Mouse (Mus musculus): ENCODE measurements around the gene Clstn1.
A peak's percentile ranks its signal among the peaks of the same experiment; 100 is the strongest.

Clstn1 gene

DNA sequence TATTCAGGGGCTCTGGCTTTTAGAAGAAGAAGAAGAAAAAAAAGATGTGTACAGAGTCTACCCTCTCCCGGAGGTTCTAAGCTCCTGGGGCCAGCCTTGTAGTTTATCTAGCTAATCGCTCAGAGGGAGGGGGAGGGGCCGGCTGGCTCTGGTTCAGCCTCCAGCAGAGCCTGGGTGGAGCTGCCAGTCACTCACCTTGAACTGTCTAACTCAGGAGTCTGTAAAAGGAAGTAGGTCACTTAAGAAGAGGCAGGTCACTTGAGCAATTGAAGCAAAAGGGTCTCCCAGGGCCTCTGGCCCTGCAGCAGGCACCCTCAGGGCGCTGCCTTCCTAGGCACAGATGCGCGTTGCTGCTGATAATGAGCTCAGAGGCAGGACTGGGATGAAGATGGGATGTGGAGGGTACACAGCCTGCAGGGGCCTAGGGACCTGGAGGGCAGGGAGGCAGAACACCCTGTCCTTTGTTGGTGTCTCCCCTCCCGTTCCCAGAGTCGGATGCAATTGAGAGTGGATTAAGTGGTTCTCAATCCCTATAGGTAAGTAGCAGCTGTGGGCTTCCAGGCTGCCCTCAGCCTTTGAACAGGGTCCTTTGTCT is 18.7 kb upstream of the Clstn1 start:
- DNase-seq, result no peak

- no peak for DNase-seq
These were observed 17.6 kb upstream of the Clstn1 start for GRCm38 (mm10) chr4:149568622-149569021.

DNA sequence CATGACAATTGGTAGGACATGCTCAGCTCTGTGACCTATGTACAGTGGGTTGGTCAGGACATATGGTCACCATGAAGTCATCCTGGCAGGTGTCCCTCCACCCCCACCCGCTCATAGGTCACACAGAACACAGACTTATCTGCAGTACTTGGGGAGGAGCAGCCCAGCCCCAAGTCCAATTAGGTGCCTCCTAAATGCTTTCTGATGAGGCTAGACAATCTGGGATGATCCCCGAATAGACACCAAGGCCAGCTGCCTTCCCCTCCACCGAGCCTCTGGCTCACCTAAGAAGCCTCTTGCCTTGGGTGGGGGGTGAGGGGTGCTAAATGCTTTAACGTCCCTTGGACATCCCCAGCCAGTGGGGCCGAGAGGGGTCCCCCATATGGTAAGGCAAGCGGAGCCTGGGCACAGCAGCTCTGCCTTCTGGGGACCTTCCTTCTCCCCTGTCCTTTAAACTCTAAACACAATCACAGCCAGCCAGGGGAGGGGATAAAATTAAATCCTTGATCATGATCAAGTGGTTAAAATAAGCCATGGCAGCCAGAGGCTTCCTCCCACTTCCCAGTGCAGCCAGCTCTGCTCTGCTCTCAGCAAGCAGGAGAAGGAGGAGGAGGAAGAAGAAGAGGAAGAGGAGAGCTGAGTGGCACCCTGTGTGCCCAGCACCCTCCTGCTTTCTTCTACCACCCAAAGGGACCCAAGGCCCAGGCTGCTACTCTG is 16.3 kb upstream of the Clstn1 start:
- peak; percentile 71 for DNase-seq

- no peak for DNase-seq
These were observed 15.8 kb upstream of the Clstn1 start for GRCm38 (mm10) chr4:149570498-149570863.

GRCm38 (mm10) chr4:149571209-149571608 is 15.1 kb upstream of the Clstn1 start:
- DNase-seq, result no peak

DNA sequence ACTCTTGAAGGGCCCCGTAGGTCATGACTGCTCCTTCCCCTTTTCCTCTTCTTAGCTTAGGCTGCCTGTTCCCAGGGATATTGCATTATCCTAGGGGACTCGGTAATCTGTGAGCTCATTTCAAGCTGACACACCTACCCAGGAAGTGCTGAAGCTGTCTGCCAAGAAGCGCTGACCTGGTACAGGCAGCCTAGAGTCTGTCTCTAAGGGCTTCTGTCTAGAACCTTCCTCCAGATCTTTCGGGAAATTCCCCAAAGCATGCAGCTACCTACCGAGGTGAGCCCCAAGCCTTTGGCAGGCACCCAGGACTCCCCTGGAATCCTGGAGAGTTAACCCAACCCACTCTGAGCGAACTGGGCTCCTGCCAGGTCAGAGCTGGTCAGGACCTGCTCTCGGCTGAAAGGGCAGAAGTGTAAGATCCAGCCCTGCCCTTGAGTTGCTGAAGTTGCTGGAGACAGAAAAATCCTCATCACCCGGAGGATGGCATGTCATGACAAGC is 14.6 kb upstream of the Clstn1 start:
- DNase-seq, result no peak

GRCm38 (mm10) chr4:149572446-149572845 is 13.8 kb upstream of the Clstn1 start:
- no peak for DNase-seq

DNA sequence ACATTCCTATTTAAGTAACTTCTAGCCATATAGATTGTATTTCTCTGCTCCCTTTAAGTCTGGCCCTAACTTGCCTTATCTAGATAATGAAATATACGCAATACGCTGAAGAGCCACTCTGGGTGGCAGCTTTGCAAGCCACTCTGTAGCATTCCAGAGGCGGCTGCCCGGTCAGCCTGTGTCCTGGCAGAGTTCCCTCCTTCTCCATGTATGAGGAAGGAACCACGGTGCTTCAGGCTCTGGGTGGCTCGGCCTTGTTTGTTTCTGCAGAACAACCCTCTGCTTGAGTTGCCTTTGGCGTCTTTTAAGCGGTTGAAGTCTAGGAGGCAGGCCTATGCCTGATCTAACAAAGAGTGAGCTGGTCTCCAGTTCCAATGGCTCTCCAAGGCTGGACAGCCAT is 13.4 kb upstream of the Clstn1 start:
- no peak for DNase-seq

DNA sequence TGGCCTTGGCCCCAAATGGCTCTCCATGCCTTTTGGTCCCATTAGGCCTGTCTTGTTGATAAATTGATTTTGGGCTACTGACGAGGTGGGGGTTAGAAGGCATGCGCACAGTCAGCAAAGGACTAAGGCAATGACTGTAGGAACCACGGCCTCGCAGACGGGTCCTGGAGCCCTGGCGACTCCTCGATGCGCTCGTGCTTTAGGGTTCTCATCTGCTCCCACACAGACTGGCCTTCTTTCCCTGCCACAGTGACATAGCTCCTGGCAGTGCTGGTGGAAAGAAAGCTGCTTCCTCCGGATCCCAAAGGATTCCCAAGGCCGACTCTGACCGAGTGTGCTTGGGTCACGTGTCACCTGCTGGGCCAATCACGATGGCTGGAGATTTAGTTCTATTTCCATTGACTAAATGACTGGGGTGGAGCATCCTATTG is 11.9 kb upstream of the Clstn1 start:
- no peak for DNase-seq

- no peak for DNase-seq
These were observed 10.2 kb upstream of the Clstn1 start for GRCm38 (mm10) chr4:149576061-149576460.

- no peak for DNase-seq
These were observed 9.2 kb upstream of the Clstn1 start for GRCm38 (mm10) chr4:149576993-149577548.

DNA sequence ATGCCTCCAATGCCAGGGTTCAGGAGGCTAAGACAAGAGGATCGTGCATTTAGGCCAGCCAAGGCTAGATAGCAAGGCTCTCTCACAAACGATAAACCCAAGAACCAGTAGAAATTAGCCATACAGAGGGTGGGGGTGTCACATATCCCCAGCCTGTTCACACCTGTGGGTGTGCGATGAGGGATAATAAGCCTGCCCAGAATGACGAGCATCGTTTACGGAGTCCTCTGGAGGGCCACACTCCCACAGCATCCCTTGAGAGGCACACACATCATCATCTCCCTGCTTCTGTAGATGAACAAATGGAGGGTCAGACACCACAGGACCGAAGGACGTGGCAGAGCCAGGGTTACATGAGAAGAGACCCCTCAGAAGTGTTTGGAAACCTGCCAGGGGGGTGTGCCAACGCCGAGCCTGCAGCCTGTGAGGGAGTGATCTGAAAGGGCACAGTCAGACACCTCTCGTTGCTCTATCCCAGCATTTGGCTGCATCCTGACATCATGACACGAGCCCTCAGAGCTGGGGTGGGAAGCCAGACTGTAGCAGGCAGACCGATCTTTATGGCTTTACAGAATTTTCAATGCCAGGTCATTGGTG is 8.1 kb upstream of the Clstn1 start:
- DNase-seq, result peak; percentile 53

DNA sequence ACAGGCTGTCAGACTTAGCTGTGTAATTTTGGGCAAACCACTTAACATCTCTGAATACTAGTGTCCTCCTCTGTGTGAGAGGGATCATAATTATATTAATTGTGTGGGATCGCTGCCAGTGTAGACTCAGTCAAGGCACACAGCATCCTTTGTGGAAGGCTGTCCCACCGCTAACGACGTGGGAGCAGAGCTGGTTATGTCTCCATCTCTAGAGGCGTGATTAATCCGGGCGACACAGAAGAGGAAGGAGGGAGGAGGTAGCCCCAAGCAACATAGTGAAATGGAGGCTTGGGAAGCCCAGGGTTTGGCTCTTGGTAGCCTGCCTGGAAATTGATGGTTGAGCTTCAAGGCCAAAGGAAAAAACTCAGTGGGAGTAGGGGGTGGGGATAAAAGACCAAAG is 7.4 kb upstream of the Clstn1 start:
- no peak for DNase-seq

- no peak for DNase-seq
These were observed 1.0 kb upstream of the Clstn1 start for GRCm38 (mm10) chr4:149585236-149585635.

DNA sequence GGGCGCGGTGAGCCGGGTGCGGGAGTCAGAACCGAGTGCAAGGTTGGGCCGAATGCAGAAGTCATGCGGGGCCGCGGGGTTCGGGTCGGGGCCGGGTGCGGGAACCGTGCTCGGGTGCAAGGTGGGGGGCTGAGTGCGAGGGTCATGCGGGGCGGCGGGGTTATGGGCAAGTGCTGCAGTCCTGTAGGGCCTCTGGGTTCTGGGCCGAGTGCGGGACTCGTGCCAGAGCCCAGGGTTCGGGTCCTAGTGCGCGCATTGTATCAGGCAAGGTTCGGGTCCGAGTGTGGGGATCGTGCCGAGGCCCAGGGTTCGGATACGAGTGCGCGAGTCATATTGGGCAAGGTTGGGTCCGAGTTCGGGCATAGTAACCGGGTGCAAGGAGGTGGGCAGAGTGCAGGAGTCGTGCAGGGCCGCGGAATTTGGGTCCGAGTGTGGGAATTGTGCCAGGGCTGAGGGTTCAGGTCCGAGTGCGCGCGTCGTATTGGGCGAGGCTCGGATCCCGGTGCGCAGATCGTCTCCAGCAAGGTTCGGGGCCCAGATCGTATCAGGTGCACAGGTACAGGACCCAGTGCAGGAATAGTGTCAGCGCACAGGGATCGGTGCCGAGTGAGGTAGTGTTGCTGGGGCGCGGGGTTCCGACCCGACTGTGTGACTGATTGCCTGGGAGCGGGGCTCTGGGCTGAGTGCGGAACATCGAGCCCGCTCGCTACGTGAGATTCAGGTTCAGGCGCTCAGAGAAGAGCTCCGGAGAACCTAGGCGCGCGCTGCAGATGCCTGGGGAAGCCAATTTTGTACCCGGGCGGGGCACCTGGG is 721 bp downstream of the Clstn1 start:
- no peak for DNase-seq

- DNase-seq, result peak; percentile 85
These were observed 1.4 kb downstream of the Clstn1 start for GRCm38 (mm10) chr4:149587596-149588168.

DNA sequence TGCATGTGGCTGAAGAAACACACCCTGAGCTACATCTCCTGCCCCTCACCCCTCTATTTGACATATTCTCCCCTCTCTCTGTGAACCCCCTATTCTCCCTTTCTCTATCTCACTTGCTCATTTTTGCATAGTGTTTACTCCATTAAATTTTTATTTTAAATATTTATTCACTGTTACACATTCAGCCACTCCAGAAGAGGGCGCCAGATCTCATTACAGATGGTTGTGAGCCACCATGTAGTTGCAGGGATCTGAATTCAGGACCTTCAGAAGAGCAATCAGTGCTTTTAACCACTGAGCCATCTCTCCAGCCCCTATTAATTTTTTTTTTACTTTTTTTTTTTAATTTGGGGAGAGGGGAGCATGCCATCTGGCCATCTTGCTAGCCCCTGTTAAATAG is 3.9 kb downstream of the Clstn1 start:
- no peak for DNase-seq

DNA sequence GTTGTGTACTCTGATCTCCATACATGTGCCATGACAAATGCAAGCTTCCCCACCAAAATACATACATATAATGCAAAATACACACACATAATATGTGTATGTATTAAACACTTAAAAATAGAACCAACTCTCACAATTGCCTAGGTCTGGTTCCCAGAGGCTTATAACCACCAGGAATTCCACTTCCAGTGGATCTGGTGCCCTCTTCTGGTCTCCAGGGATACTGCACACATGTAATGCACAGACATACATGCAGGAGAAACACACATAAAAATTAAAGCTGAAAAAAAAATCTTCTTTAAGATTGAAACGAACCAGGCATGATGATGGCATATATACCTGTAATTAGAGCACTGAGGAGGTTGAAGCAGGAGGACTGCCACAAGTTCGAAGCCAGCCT is 5.2 kb downstream of the Clstn1 start:
- no peak for DNase-seq

- no peak for DNase-seq
These were observed 8.8 kb downstream of the Clstn1 start for GRCm38 (mm10) chr4:149594913-149595581.

- no peak for DNase-seq
These were observed 11.5 kb downstream of the Clstn1 start for GRCm38 (mm10) chr4:149597641-149598208.

DNA sequence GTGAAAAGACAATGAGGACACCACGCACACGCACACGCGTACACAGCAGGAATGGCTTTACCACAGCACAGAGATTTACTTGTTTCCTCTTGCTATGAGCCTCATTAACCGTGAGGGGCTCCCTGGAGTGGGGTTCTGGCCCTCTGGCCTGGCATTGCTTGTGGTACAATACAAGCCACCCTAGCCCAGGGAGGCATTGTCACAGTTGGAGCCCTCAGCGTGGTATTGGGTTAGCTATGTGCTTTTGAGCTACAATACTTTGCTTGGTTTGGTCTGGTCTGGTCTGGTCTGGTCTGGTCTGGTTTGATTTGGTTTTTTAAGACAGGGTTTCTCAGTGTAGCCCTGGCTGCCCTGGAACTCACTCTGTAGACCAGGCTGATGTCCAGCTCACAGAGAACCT is 13.3 kb downstream of the Clstn1 start:
- no peak for DNase-seq

- no peak for DNase-seq
These were observed 13.9 kb downstream of the Clstn1 start for GRCm38 (mm10) chr4:149600130-149600529.

Data from right cerebral cortex, adult 18-20 months (tissue).